Mouse (Mus musculus): Measurements from ENCODE around the gene C3.

- no peak for TF ChIP-seq CTCF (IDR thresholded peaks at IDR 0.05; ENCODE audit: extremely low read depth, insufficient read depth, insufficient read length, insufficient replicate concordance)
- TF ChIP-seq POLR2A (IDR thresholded peaks at IDR 0.05; ENCODE audit: low read depth, low read length): no peak
These were observed at the start of gene C3 for GRCm38 (mm10) chr17:57228014-57228413.
